16 mouse cellular contexts compared by ENCODE assay signal in the genomic region with DNA sequence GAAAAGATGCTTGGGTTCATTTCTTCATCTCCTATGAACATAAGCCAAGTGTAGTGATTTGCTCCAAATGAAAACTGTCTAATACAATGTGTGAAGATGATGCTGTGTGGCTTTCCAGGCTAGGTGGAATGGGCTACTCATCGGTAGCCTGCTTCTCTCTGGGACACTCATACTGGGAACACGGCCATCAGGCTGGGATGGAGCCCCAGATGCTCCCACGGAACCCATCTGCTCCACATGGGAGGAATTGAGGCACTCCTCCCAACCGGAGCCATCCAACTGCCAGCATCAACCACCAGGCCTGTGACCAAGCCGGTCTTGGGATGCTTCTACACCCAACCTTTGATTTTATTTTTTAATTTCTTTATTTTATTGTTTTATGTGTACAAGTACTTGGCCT.
DNase-seq lines count a peak whose midpoint lies in the region; ATAC-seq and TF ChIP-seq lines count a peak whose summit lies in the region.
"Had no signal": no experiment of that assay in that cellular context is flagged by ENCODE, and none has a peak within 500 bp of the region (broad histone marks: within the 10 kb centered on the region; RNA-seq: fewer than 3 reads in every experiment).

No protein-coding gene starts in this region.

- TF ChIP-seq POLR2A in brain, embryonic 14.5 days (IDR thresholded peaks at IDR 0.05; ENCODE audit: borderline replicate concordance, extremely low read depth, insufficient read depth, insufficient read length, poor library complexity, severe bottlenecking): no peak
- TF ChIP-seq POLR2A in thymus, adult 2 months (IDR thresholded peaks at IDR 0.05; ENCODE audit: control insufficient read depth, extremely low read depth, insufficient read depth, low read length, poor library complexity): no peak

- no peak overlapping the region for H3K4me2 ChIP-seq in hindbrain, embryonic 14.5 days (replicated peaks)
- H3K4me2 ChIP-seq in hindbrain, embryonic 12.5 days (replicated peaks): no peak overlapping the region
- H3K4me2 ChIP-seq: heart, embryonic 12.5 days; kidney, embryonic 15.5 days; lung, embryonic 14.5 days; midbrain, embryonic 12.5 days had no signal

- DNase-seq in hindbrain, embryonic 14.5 days (ENCODE audit: low spot score): no peak
- DNase-seq in brain, embryonic 14.5 days (ENCODE audit: low read depth): peak; percentile 36
- DNase-seq in layer of hippocampus, adult 2 months (ENCODE audit: low spot score in 2 of 2): peak; percentile 71 to 75
- no peak for DNase-seq in neural tube, embryonic 10.5 days (ENCODE audit: extremely low spot score, low spot score)
- DNase-seq in thymus, postnatal 36 days: no peak
- no peak for DNase-seq in thymus, adult 2 months
- DNase-seq: adrenal gland, postnatal 14 days; heart, postnatal 4 days; lung, embryonic 14.5 days had no signal

- no peaks in the 10 kb centered on the region for H3K36me3 ChIP-seq in hindbrain, embryonic 14.5 days (replicated peaks; ENCODE audit: control insufficient read depth, insufficient read depth)
- H3K36me3 ChIP-seq in hindbrain, embryonic 12.5 days: no peaks in the 10 kb centered on the region
- no peaks in the 10 kb centered on the region for H3K36me3 ChIP-seq in E14TG2a.4 (ENCODE audit: insufficient read depth, low read length)
- no peaks in the 10 kb centered on the region for H3K36me3 ChIP-seq in thymus, adult 2 months (ENCODE audit: control insufficient read depth, insufficient read depth, low read length)
- H3K36me3 ChIP-seq: heart, embryonic 12.5 days; kidney, embryonic 15.5 days; midbrain, embryonic 12.5 days had no signal

- no peak for TF ChIP-seq CTCF in E14TG2a.4 (conservative IDR thresholded peaks at IDR 0.05; ENCODE audit: low read length)
- no peak for TF ChIP-seq CTCF in brain, embryonic 14.5 days (IDR thresholded peaks at IDR 0.05; ENCODE audit: borderline replicate concordance, extremely low read depth, insufficient read depth, insufficient read length)
- no peak for TF ChIP-seq CTCF in layer of hippocampus, adult 2 months (conservative IDR thresholded peaks at IDR 0.05)
- no peak for TF ChIP-seq CTCF in thymus, adult 2 months (IDR thresholded peaks at IDR 0.05; ENCODE audit: borderline replicate concordance, control insufficient read depth, extremely low read depth, insufficient read depth, low read length, poor library complexity)

- H3K4me3 ChIP-seq in hindbrain, embryonic 14.5 days (replicated peaks; ENCODE audit: low read length): no peak overlapping the region
- H3K4me3 ChIP-seq in hindbrain, embryonic 12.5 days: no peak overlapping the region
- peak overlapping the region; percentile 14; the same call in 1 of the 2 replicates for H3K4me3 ChIP-seq in E14TG2a.4 (replicated peaks; ENCODE audit: low read length)
- no peak overlapping the region for H3K4me3 ChIP-seq in layer of hippocampus, adult 2 months
- H3K4me3 ChIP-seq in thymus, adult 2 months (ENCODE audit: control insufficient read depth, insufficient read depth, low read length): no peak overlapping the region
- H3K4me3 ChIP-seq: erythroblast, embryonic 14.5 days; heart, embryonic 12.5 days; kidney, embryonic 15.5 days; midbrain, embryonic 12.5 days had no signal

- H3K27me3 ChIP-seq in hindbrain, embryonic 14.5 days (ENCODE audit: control insufficient read depth, insufficient read depth, low read length): no peaks in the 10 kb centered on the region
- H3K27me3 ChIP-seq in hindbrain, embryonic 12.5 days: no peaks in the 10 kb centered on the region
- H3K27me3 ChIP-seq in E14TG2a.4 (ENCODE audit: insufficient read depth, low read length): no peaks in the 10 kb centered on the region
- H3K27me3 ChIP-seq in thymus, adult 2 months (ENCODE audit: control insufficient read depth, insufficient read depth, low read length): no peaks in the 10 kb centered on the region
- H3K27me3 ChIP-seq: heart, embryonic 12.5 days; kidney, embryonic 15.5 days; midbrain, embryonic 12.5 days had no signal

- no peak overlapping the region for H3K27ac ChIP-seq in hindbrain, embryonic 14.5 days
- H3K27ac ChIP-seq in hindbrain, embryonic 12.5 days: no peak overlapping the region
- 0 out of 2 replicates have a peak overlapping the region, but pooled peaks have one; percentile 43 for H3K27ac ChIP-seq in layer of hippocampus, adult 2 months
- H3K27ac ChIP-seq in thymus, adult 2 months (ENCODE audit: control insufficient read depth, insufficient read depth, low read length): no peak overlapping the region
- H3K27ac ChIP-seq: kidney, embryonic 15.5 days; macrophage; midbrain, embryonic 12.5 days had no signal

- 0 out of 2 replicates have a peak, but pooled peaks have one; percentile 2 for ATAC-seq in hindbrain, embryonic 14.5 days (ENCODE audit: low FRiP score)
- no peak for ATAC-seq in hindbrain, embryonic 12.5 days (ENCODE audit: low FRiP score)

- no peak overlapping the region for H3K9ac ChIP-seq in hindbrain, embryonic 14.5 days
- H3K9ac ChIP-seq in hindbrain, embryonic 12.5 days: no peak overlapping the region
- H3K9ac ChIP-seq: heart, embryonic 12.5 days; kidney, embryonic 15.5 days; lung, embryonic 14.5 days; midbrain, embryonic 12.5 days had no signal

- H3K9me3 ChIP-seq in hindbrain, embryonic 14.5 days (ENCODE audit: control insufficient read depth, low read length): no peaks in the 10 kb centered on the region
- H3K9me3 ChIP-seq in hindbrain, embryonic 12.5 days (replicated peaks): no peaks in the 10 kb centered on the region
- H3K9me3 ChIP-seq in E14TG2a.4 (ENCODE audit: low read length): no peaks in the 10 kb centered on the region
- H3K9me3 ChIP-seq: heart, embryonic 12.5 days; kidney, embryonic 15.5 days; midbrain, embryonic 12.5 days had no signal

- WGBS in hindbrain, embryonic 14.5 days: 79% methylated on average over 5 of the region's 5 CpGs
- WGBS in hindbrain, embryonic 12.5 days: 83% methylated on average over 5 of the region's 5 CpGs
- WGBS in thymus, adult 2 months: 97% methylated on average over 5 of the region's 5 CpGs

- peaks cover 14% of the 10 kb centered on the region for H3K4me1 ChIP-seq in hindbrain, embryonic 14.5 days (replicated peaks; ENCODE audit: control insufficient read depth, insufficient read depth, low read length)
- peaks cover 23% of the 10 kb centered on the region for H3K4me1 ChIP-seq in hindbrain, embryonic 12.5 days
- peaks cover 75% of the 10 kb centered on the region for H3K4me1 ChIP-seq in E14TG2a.4 (replicated peaks; ENCODE audit: low read depth, low read length)
- H3K4me1 ChIP-seq in thymus, adult 2 months (replicated peaks; ENCODE audit: control insufficient read depth, insufficient read depth, low read length): peaks cover 8% of the 10 kb centered on the region

Comparison
In these comparisons a context has a peak if more than half of its experiments do, and no peak if none do; other contexts are left out.
1. DNase-seq: peak in brain, embryonic 14.5 days (single experiment) and layer of hippocampus, adult 2 months (2 of 2); none in hindbrain, embryonic 14.5 days (single experiment), neural tube, embryonic 10.5 days (single experiment), thymus, postnatal 36 days (0 of 2) and thymus, adult 2 months (single experiment).